Mouse (Mus musculus) heart, postnatal 4 days (tissue): ENCODE measurements around the gene Nudt11. TPM values are rescaled to one million over a fixed set of nuclear protein-coding genes. Genes with fewer than 3 reads are reported as not detected.
"Not testable (repeated sequence)": the region's sequence is repeated elsewhere in the genome, so short reads cannot be mapped to it uniquely, and the experiment has no call there.

ENCODE experiments used
- DNase-seq: peaks from one replicate; pipeline ENCODE4 v3.0.0; 2021
- microRNA-seq, 2 experiments: library from miRNA; unstranded; fragments of <30 nt; microRNA quantifications; one replicate each; pipeline ENCODE4 v1.2.0; 2021 to 2022
- total RNA-seq, 2 experiments: library from RNA; stranded (reverse); gene quantifications; 2 replicates each; pipeline ENCODE4 v1.2.3; 2021

Gene Nudt11
- 1 to 10 TPM; 2.4 to 2.7 TPM for total RNA-seq

- peak; percentile 14 for DNase-seq
Measured at GRCm38 (mm10) chrX:6047066-6047935, at the start of gene Nudt11. Nudt11 (plus strand) TSS chrX:6047453.

GRCm38 (mm10) chrX:6047936-6048614, 822 bp downstream of the Nudt11 start:
- not testable (repeated sequence) for DNase-seq

- no peak for DNase-seq
Measured at GRCm38 (mm10) chrX:6061563-6061962, 14.3 kb downstream of the Nudt11 start.

GRCm38 (mm10) chrX:6082954-6083680, 35.9 kb downstream of the Nudt11 start, which contains the start of gene AU022751:
AU022751 (minus strand) TSS chrX:6083419.
- DNase-seq: no peak

GRCm38 (mm10) chrX:6091547-6091946, 44.3 kb downstream of the Nudt11 start:
- no peak for DNase-seq

- peak; percentile 12 for DNase-seq
Measured at GRCm38 (mm10) chrX:6091996-6092757, 44.9 kb downstream of the Nudt11 start.

Small RNA genes within 50 kb of the gene (microRNA-seq; reads per million reads assigned to microRNA genes)
- gene Gm27360: 0 reads per million in 2 experiments

Other genes with a start within 250 kb of the Nudt11 start
- not detected for gene AU022751, start 36.0 kb downstream of the Nudt11 start, total RNA-seq
- gene Nudt10, start 125.6 kb downstream of the Nudt11 start, total RNA-seq: 1 to 10 TPM; 1.2 to 1.4 TPM